In genomic region chr6:12562336-12562735, GRCm38 (mm10) we compare ENCODE assay signal across 12 mouse cellular contexts.
"Had no signal": no experiment of that assay in that cellular context is flagged by ENCODE, and none has a peak within 500 bp of the region (broad histone marks: within the 10 kb centered on the region; RNA-seq: fewer than 3 reads in every experiment).

No protein-coding gene starts in this region.

- DNase-seq: retina, postnatal 1 day; right cerebral cortex, adult 18-20 months; right cerebral cortex, postnatal 14 days; right cerebral cortex, postnatal 25 days; right cerebral cortex, postnatal 4 days; spleen, adult 18-20 months; thymus, adult 18-20 months; thymus, adult 2 months; thymus, postnatal 14 days; thymus, postnatal 25 days; thymus, postnatal 36 days; thymus, postnatal 4 days had no signal
